Mouse (Mus musculus): Measurements from ENCODE around the gene Rassf8. TPM values are rescaled to one million over a fixed set of nuclear protein-coding genes. Genes with fewer than 3 reads are reported as not detected.

Gene Rassf8
- 1 to 10 TPM in 1 of 2 experiments, under 1 TPM in 1; 0.58 to 1.3 TPM for total RNA-seq (2023)

DNA sequence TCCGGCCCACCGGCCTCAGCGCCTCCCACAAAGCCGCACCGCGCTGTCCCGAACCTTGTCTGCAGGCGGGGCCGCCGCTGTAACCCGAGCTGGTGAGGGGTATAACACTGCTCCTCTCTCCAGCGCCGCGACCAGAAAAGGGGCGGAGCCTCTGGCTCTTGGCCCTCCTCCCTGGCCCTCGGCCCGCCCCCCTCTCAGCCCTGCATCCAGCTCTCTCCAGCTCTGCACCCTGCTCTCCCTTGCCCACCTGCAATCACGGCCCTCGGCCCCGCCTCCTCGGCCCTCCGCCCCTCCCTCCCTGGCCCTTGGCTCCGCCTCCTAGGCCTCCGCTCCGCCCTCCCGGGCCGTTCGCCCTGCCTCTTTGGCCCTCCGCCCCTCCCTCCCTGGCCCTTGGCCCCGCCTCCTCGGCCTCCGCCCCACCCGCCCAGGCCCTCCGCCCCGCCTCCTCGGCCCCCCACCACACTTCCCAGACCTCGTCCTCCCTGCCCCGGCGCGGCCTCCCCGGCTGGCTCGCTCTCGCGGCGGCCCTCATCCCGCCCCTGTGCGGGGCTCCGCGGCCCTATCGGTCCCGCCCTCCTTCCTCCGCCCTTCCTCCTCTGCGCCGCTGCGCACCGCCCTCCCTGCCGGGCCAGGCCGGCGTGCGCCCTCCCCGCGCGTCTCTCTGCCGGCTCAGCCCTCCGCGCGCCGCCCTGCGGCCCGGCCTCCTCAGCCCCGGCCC lies at the start of gene Rassf8:
Rassf8 (plus strand) TSS at position 617 of the 718 bp plus-strand sequence.

DNA sequence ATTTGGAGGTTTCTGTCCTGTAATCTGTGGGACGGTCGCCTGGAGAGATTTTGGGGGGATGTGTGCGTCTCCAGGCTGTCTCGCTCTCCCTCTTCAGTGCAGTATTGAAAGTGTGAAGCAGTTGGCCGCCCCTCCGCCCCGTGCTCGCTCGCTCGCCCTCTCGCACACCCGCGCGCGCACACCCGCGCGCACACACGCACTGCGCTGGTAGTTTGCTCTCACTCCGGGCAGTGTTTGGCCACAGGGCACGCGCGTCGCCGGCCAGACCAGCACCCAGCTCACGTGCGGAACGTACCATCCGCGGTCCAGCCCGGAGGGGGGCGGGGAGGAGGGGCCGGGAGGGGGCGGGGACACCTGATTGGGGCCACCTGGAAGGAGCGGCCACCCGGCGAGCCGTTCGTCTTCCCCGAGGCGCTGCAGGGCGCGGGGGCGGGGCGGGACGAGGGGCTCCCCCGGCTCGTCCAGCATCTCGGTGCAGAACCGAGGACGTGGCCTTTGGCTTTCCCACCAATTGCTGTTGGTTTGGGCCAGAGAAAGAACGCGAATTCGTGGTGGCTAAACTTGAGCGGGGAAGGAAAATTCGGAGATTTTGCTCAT lies 118.8 kb downstream of the Rassf8 start, which contains the start of gene Bhlhe41:
Bhlhe41 (minus strand) TSS at position 270 of the 597 bp plus-strand sequence.

Other genes with a start within 250 kb of the Rassf8 start
- gene Lmntd1, start 132.4 kb upstream of the Rassf8 start, total RNA-seq (2023), result under 1 TPM; 0.21 to 0.41 TPM
- not detected for gene Tuba3b, start 131.0 kb upstream of the Rassf8 start, total RNA-seq (2023)
- gene Bhlhe41, start 118.8 kb downstream of the Rassf8 start, total RNA-seq (2023), result 10 to 100 TPM; 15.1 to 21.8 TPM
- gene Sspn, start 184.9 kb downstream of the Rassf8 start, total RNA-seq (2023), result 1 to 10 TPM; 1.0 to 1.1 TPM

Data from B cell, adult 67 days (primary cell).